Mouse (Mus musculus) midbrain, embryonic 11.5 days (tissue): ENCODE data around the gene Ror1. TPM values are rescaled to one million over a fixed set of nuclear protein-coding genes. Genes with fewer than 3 reads are reported as not detected.

Experiments
- ATAC-seq: fragments of 200-750 bp; cut with Nextera tagmentation; 2 replicates; pipeline ENCODE4 v1.8.0; 2017; ENCODE audit warnings: moderate TSS enrichment, moderate library complexity; ENCODE audit not compliant: low FRiP score
- DNase-seq: peaks from one replicate; pipeline ENCODE4 v3.0.0; 2015; ENCODE audit warnings: low spot score; ENCODE audit errors: missing footprints
- H3K27ac ChIP-seq: fragments of 300-500 bp; sonication (generic); 2 replicates; pipeline ENCODE4 v1.5.1; 2014; ENCODE audit warnings: low read depth, low read length
- H3K27me3 ChIP-seq: fragments of 300-500 bp; sonication (generic); 2 replicates; pipeline ENCODE4 v1.6.1; 2014; ENCODE audit warnings: mild to moderate bottlenecking, low read length, moderate library complexity, mixed read lengths; ENCODE audit not compliant: control insufficient read depth, insufficient read depth
- H3K36me3 ChIP-seq: fragments of 300-500 bp; sonication (generic); 2 replicates; pipeline ENCODE4 v1.6.1; 2014; ENCODE audit warnings: mild to moderate bottlenecking, low read length, moderate library complexity, mixed read lengths; ENCODE audit not compliant: control insufficient read depth, insufficient read depth
- H3K4me1 ChIP-seq: fragments of 300-500 bp; sonication (generic); 2 replicates; pipeline ENCODE4 v1.6.1; 2014; ENCODE audit warnings: low read length; ENCODE audit not compliant: control insufficient read depth, insufficient read depth
- H3K4me2 ChIP-seq: fragments of 300-500 bp; sonication (generic); 2 replicates; pipeline ENCODE4 v1.6.1; 2014; ENCODE audit warnings: mild to moderate bottlenecking, moderate library complexity
- H3K4me3 ChIP-seq: fragments of 300-500 bp; sonication (generic); 2 replicates; pipeline ENCODE4 v1.5.1; 2014; ENCODE audit warnings: low read depth, low read length
- H3K9ac ChIP-seq: fragments of 300-500 bp; sonication (generic); 2 replicates; pipeline ENCODE4 v1.6.1; 2014; ENCODE audit warnings: low read length
- H3K9me3 ChIP-seq: fragments of 300-500 bp; sonication (generic); 2 replicates; pipeline ENCODE4 v1.6.1; 2016; ENCODE audit warnings: low read length; ENCODE audit not compliant: control insufficient read depth
- WGBS: fragments of 180-500 bp; shearing (Covaris S2); extraction: QIAGEN DNeasy Blood & Tissue Kit; methylation state at CpG from one replicate; pipeline ENCODE4 v1.1.7; 2014; 5-methylcytosine and 5-hydroxymethylcytosine counted together
- polyA plus RNA-seq: library from polyadenylated mRNA; unstranded; fragments of >200 nt; fragmentation: Nextera tagmentation; extraction: Ambion mirVana; gene quantifications from 2 replicates; pipeline ENCODE4 v1.2.1, GENCODE M21; 2014

Ror1 gene
- polyA plus RNA-seq, 1 experiment from 2014 or later = 4.8 TPM

DNA sequence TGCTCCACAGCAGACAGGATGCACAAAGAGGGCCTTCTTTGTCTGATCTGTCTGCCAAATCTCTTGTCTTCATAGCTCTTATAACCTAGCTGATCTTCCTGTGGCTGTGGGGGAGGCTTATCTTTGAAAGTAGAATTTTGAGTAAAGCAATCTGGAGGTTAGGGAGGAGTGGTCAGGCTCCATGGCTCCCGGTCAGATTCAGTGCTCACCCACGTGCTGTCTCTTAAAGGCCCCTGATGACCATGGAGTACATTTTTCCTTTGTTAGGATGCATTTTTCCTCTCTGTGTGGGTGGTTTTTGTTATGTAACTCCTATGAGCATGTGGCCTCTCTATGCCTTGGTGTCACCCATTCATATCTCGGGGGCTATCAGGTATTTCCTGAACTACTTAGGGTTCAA is 71.3 kb downstream of the Ror1 start:
- H3K27ac ChIP-seq = no peak overlapping the region
- no peak overlapping the region for H3K4me2 ChIP-seq
- H3K27me3 ChIP-seq = 0 out of 2 replicates have a peak, but pooled peaks cover 2% of the 10 kb centered on the region
- H3K9me3 ChIP-seq = no peaks in the 10 kb centered on the region
- no peak overlapping the region for H3K9ac ChIP-seq
- DNase-seq (no peak), ATAC-seq (no peak)
- no peak overlapping the region for H3K4me3 ChIP-seq
- no peaks in the 10 kb centered on the region for H3K36me3 ChIP-seq
- 72% methylated on average over 3 of the region's 3 CpGs for WGBS
- peaks cover 7% of the 10 kb centered on the region; the same call in 1 of the 2 replicates for H3K4me1 ChIP-seq

DNA sequence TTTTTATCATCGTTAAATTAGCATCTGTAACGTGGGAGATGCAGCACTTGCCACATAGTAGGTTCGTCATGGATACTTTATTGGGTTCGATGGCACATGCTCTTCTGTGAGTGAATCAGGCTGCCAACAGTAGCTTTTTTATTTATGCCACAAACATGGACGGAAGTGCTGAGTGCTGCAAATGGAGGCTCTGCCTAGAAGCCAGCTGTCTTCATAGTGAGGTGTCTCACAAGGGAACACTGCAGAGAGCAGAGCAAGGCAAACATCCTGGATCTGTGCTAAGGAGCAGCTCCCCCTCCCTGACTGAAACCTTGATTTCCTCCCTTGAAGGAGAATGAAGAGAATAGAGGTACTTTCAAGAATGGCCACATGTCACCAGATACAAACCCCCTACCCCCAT is 74.1 kb downstream of the Ror1 start:
- ATAC-seq = peak; percentile 48; the same call in 1 of the 2 replicates
- WGBS = 77% methylated on average over 5 of the region's 5 CpGs
- H3K9me3 ChIP-seq = no peaks in the 10 kb centered on the region
- no peak overlapping the region for H3K27ac ChIP-seq
- no peak for DNase-seq
- H3K9ac ChIP-seq = no peak overlapping the region
- no peaks in the 10 kb centered on the region for H3K36me3 ChIP-seq
- 0 out of 2 replicates have a peak, but pooled peaks cover 2% of the 10 kb centered on the region for H3K27me3 ChIP-seq
- H3K4me2 ChIP-seq = no peak overlapping the region
- H3K4me1 ChIP-seq = peaks cover 7% of the 10 kb centered on the region; the same call in 1 of the 2 replicates
- no peak overlapping the region for H3K4me3 ChIP-seq

DNA sequence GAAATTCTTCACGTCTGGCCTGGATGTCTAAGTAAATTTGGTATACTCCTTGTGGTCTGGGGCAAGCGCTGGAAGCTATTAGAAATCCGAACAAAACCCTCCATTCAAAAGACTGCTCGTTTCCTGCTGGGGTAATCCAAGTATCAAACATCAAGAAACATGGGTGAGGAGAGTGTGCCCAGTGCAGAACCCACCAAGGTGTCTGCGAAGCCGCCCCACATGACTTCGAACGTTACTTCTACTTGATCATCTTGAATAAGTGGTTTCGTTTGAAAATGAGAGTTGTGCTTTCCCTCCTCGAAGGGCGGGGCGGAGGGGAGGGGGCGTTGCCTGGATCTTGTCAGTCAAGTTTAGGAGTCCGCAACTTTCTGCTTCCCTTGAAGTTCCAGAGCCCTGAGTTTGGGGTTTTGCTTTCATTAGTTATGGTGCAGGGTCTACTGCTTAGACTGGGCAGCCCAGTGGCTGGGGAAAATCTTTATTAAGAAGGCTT is 74.6 kb downstream of the Ror1 start:
- ATAC-seq (peak; percentile 52; the same call in 1 of the 2 replicates), DNase-seq (peak; percentile 92)
- 32% methylated on average over 14 of the region's 14 CpGs for WGBS
- peak overlapping the region; percentile 25; the same call in 1 of the 2 replicates for H3K4me2 ChIP-seq
- no peaks in the 10 kb centered on the region for H3K36me3 ChIP-seq
- no peak overlapping the region for H3K27ac ChIP-seq
- H3K9ac ChIP-seq = no peak overlapping the region
- no peak overlapping the region for H3K4me3 ChIP-seq
- 0 out of 2 replicates have a peak, but pooled peaks cover 2% of the 10 kb centered on the region for H3K27me3 ChIP-seq
- H3K9me3 ChIP-seq = no peaks in the 10 kb centered on the region
- peaks cover 7% of the 10 kb centered on the region; the same call in 1 of the 2 replicates for H3K4me1 ChIP-seq

DNA sequence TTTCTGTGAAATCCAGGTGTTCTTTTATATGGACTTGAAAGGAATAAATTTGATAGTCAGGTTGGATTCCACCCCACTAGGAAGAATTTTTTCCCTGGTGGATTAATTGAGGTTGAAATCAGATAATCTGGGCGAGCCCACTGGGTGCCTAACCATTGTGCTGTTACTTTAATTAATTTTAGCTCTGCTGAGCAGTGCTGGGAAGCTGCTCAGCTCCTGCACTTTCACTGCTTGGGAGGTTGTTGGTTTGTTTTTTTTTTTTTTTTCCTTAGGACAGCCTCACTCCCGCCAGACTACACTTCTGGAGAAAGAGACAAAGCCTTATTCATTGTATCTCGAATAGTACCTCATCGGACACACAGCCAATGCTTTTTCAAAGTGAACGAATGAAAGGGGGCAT is 75.2 kb downstream of the Ror1 start:
- no peak for DNase-seq
- H3K36me3 ChIP-seq = no peaks in the 10 kb centered on the region
- H3K27ac ChIP-seq = no peak overlapping the region
- no peak for ATAC-seq
- H3K9me3 ChIP-seq = no peaks in the 10 kb centered on the region
- H3K4me2 ChIP-seq = no peak overlapping the region
- H3K4me1 ChIP-seq = peaks cover 7% of the 10 kb centered on the region; the same call in 1 of the 2 replicates
- H3K9ac ChIP-seq = no peak overlapping the region
- WGBS = 26% methylated on average over 5 of the region's 5 CpGs
- no peak overlapping the region for H3K4me3 ChIP-seq
- H3K27me3 ChIP-seq = 0 out of 2 replicates have a peak, but pooled peaks cover 2% of the 10 kb centered on the region

DNA sequence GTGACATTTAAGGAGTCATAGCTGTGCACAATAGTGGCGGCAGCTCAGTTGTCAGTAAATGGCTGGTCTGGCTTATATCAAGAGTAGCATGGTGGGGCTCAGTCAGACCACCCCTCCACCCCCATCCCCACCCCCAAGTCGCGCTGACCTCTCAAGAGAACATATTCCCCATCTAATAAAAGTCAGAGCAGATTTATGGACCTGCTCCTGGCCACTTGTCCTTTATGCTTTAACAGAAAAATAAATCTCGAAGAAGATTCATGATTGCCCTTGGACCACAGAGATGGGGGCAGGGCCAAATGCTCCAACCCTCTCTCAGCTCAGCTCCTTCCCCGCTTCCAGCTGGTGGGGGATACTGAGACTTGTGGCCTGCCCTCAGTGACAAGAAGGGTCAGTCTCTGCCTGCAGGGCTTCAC is 75.9 kb downstream of the Ror1 start:
- ATAC-seq = no peak
- Histone ChIP-seq H3K9me3 (no peaks in the 10 kb centered on the region), H3K4me1 (peaks cover 7% of the 10 kb centered on the region; the same call in 1 of the 2 replicates), H3K9ac (no peak overlapping the region), H3K4me3 (no peak overlapping the region), H3K27ac (no peak overlapping the region), H3K36me3 (no peaks in the 10 kb centered on the region), H3K27me3 (0 out of 2 replicates have a peak, but pooled peaks cover 2% of the 10 kb centered on the region), H3K4me2 (no peak overlapping the region)
- 61% methylated on average over 5 of the region's 5 CpGs for WGBS
- DNase-seq = no peak

DNA sequence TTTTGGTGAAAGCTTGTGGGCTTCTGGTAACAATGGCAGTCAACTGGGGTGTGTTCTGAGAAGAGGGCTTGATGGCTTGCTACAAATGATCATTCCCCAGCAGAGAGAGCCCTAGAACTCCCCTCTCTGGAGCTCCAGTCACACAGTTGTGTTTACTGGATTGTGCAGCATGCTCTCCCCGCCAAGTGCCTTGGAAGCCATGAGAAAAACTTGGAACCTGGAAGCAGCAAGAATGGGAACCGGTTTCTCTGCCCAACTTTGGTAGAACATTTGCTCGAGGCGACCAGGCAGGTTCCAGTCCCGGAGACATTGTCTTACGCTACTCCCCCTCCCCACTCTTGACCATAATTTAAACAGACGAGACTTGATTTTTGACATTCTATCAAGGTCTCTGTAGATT is 80.0 kb downstream of the Ror1 start:
- ATAC-seq (no peak), DNase-seq (no peak)
- Histone ChIP-seq H3K9me3 (no peaks in the 10 kb centered on the region), H3K9ac (no peak overlapping the region), H3K27ac (no peak overlapping the region), H3K4me3 (no peak overlapping the region), H3K4me2 (no peak overlapping the region), H3K27me3 (0 out of 2 replicates have a peak, but pooled peaks cover 2% of the 10 kb centered on the region), H3K4me1 (peaks cover 2% of the 10 kb centered on the region; the same call in 1 of the 2 replicates), H3K36me3 (no peaks in the 10 kb centered on the region)
- WGBS = 93% methylated on average over 7 of the region's 7 CpGs

DNA sequence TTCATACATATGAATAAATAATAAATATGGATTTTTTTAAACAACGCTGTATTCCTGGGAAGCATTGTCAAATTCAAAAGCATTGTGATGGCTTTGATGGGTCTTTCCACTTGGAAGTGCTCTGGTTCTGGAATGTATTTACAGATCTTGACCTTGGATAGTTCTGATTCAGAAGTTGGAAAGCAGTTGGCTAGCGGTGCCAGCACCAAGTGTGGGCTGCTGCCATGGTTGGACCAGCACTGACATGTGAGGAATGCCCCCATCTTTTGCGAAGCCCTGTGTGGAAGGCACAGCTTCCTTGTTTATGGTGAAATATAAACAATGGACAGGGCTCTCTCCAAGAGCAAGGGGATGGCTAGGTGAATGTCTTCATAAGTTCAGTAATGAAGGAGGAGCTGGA is 82.7 kb downstream of the Ror1 start:
- Histone ChIP-seq H3K4me2 (no peak overlapping the region), H3K27me3 (no peaks in the 10 kb centered on the region), H3K4me1 (no peaks in the 10 kb centered on the region), H3K9me3 (no peaks in the 10 kb centered on the region), H3K4me3 (no peak overlapping the region), H3K36me3 (no peaks in the 10 kb centered on the region), H3K27ac (no peak overlapping the region), H3K9ac (no peak overlapping the region)
- no peak for DNase-seq
- ATAC-seq = no peak
- WGBS = 94% methylated on average over 3 of the region's 3 CpGs

DNA sequence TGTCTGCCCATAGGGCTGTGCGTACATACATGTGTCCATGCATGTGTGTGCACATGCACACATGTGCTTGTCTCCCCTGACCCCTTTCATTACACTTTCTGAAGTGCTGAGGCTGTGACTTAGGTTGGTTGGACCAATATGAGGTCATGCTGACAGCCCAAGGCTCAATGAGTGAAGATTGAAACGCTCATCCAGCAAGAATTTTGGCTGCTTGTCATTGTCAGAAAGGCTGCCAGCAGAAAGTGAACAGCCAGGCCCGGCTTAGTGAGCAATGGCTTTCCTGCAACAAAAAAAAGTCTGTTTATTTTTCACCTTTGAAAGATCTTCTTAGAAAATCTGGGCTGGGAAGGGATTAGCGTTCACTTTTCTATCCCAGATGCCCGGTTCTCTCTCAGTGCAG is 86.1 kb downstream of the Ror1 start:
- no peaks in the 10 kb centered on the region for H3K36me3 ChIP-seq
- H3K4me1 ChIP-seq = no peaks in the 10 kb centered on the region
- no peak for DNase-seq
- no peak overlapping the region for H3K4me2 ChIP-seq
- no peaks in the 10 kb centered on the region for H3K9me3 ChIP-seq
- no peak overlapping the region for H3K4me3 ChIP-seq
- H3K27me3 ChIP-seq = no peaks in the 10 kb centered on the region
- H3K9ac ChIP-seq = no peak overlapping the region
- H3K27ac ChIP-seq = no peak overlapping the region
- ATAC-seq = no peak
- WGBS = 55% methylated on average over 5 of the region's 5 CpGs

DNA sequence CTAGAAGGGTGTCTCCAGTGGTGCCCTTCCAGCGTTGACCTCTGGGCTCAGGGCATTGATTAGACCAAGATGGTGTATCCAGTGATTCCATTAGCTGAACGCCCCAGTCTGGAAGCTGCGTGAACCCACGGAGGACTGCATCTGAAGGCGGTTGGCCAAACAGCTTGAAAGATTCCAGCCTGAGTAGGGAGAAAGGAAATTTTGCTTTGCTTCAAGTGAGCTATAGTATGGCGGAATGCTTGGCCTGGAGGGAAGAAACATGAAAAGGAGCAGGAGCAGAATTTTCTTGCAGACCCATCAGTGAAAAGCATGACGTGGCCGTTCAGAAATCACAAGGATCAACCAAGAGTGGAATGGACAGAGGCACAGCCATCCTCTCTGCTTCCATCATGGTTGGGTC is 91.2 kb downstream of the Ror1 start:
- Histone ChIP-seq H3K9ac (no peak overlapping the region), H3K4me3 (no peak overlapping the region), H3K4me1 (no peaks in the 10 kb centered on the region), H3K36me3 (no peaks in the 10 kb centered on the region), H3K27me3 (no peaks in the 10 kb centered on the region), H3K27ac (no peak overlapping the region), H3K4me2 (no peak overlapping the region), H3K9me3 (no peaks in the 10 kb centered on the region)
- ATAC-seq = no peak
- WGBS = 94% methylated on average over 8 of the region's 8 CpGs
- DNase-seq = peak; percentile 76
